Mouse (Mus musculus) heart, postnatal 25 days (tissue): ENCODE results near the gene AL731706.1. TPM values are rescaled to one million over a fixed set of nuclear protein-coding genes. Genes with fewer than 3 reads are reported as not detected.
"Not testable (repeated sequence)": the region's sequence is repeated elsewhere in the genome, so short reads cannot be mapped to it uniquely, and the experiment has no call there.

Experiments
- DNase-seq: peaks from one replicate; pipeline ENCODE4 v3.0.0; 2022; ENCODE audit warnings: low spot score
- intact Hi-C: fragments of 180-260 bp; cut with DNase I; formaldehyde crosslinking; loops from one replicate; pipeline ENCODE4 v1.15.1; 2025
- total RNA-seq, 2 experiments: library from RNA; stranded (reverse); gene quantifications; 2 replicates each; pipeline ENCODE4 v1.2.3; 2021

The AL731706.1 gene
- total RNA-seq, result 10 to 100 TPM; 24.9 to 32.9 TPM

DNA sequence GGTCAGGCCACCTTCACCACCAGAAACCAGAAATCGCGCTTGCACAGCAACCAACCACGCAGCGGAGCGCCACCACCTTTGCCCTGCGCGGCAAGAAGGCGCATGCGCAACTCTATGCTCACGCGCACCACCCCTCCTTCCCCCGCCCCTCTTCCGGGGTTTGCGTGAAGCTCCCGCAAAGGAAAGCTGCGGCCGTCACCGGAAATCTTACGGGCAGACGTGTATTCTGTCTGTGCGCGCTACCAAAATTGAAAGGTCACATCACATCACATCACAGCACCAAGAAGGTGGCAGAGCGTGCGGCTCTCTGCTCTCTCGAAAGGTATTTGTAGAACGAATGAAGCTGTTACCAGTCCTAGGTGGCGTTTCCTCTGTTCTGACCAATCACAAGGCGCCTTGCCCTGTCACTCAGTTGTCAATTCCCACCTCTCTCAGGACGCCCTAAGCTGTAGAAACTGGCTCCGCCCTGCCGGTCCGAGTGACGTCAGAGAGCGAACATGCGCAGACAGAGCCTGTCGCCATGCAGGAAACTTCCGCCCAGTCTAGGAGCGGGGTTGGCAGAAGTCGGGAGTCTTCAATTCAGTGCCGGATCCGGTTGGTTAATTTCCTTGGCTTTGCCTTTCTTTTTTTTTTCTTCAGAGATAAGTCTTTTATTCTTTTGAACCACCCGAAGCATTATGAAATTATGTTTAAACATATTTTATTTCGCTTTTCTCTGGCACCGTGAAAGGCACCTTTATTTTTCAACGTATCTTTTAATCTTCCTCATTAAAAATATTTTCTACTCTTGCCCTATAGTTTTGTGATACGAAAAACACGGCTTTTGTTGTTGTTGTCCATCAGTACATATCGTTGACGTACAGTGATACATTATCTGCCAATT lies at the start of gene AL731706.1, which contains the start of the genes Slx4ip and Mkks:
AL731706.1 (minus strand) TSS at position 322 of the 883 bp plus-strand sequence.
Slx4ip (plus strand) TSS at position 151 of the 883 bp plus-strand sequence.
Mkks (minus strand) TSS at position 322 of the 883 bp plus-strand sequence.
- intact Hi-C loops, result loop anchor here (5.0 kb wide), 1 partner anchor 226 kb away; the partner anchor contains the start of gene Jag1
- DNase-seq, result peak; percentile 99

DNA sequence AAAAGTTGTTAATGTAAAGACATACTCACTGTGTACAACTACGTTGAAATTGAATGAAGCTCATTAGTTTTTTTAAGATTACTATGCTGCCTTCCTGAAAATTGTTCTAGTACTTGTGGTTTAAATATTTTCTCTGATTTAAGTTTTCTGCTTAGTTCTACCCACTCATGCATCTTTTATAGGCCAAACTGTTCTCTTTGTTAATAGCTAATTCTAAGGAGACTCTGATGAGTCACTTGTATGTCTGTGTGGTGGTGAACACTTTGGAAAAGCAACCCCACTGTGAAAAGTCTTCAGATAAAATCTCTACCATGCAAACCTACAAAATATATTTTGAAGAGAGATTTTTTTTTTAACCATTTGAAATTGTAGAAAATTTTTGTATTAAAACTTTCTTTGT lies 47.1 kb upstream of the AL731706.1 start:
- DNase-seq, result no peak
- intact Hi-C loops, result no loop called here

DNA sequence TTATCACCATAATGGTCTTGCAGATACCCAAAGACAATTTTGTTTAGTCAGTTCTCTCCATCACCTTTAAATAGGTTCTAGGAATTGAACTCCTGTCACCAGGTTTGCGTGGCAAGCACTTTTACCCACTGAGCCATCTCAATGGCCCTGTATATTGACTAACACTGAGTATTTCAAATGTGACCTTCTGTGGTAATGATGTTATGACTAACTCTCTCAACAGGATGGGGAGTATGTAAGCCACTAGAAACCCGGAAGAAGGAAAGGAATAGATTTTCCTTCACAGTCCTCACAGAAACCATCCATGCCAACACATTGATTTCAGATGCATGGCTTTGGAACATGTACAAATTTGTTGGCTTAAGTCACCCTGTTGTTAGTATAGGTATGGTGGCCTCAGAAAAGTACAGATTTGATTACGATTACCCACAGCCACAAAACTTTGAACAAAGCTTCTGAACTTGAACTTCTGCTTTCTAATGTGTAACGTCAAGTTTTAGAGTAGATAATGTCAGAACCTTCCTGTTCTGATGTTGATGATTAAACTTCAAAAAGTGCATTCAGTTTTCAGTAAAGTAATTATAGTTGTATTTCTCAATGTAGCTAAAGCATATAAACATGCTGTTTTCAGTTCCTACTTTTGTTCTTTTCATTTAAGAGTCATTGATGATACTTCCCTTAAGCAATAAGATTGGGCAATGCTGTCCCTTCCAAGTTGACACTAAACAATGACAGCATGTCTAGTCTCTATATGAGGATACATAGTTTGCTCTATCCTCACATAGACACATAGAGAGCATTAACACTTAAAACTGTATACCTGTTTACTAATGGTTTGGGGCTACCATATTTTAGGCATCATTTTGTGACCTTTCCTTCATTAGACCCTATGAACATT lies 45.5 kb upstream of the AL731706.1 start:
- DNase-seq, result no peak
- intact Hi-C loops, result no loop called here

GRCm38 (mm10) chr2:136921003-136921408 lies 29.8 kb upstream of the AL731706.1 start:
- intact Hi-C loops, result no loop called here

DNA sequence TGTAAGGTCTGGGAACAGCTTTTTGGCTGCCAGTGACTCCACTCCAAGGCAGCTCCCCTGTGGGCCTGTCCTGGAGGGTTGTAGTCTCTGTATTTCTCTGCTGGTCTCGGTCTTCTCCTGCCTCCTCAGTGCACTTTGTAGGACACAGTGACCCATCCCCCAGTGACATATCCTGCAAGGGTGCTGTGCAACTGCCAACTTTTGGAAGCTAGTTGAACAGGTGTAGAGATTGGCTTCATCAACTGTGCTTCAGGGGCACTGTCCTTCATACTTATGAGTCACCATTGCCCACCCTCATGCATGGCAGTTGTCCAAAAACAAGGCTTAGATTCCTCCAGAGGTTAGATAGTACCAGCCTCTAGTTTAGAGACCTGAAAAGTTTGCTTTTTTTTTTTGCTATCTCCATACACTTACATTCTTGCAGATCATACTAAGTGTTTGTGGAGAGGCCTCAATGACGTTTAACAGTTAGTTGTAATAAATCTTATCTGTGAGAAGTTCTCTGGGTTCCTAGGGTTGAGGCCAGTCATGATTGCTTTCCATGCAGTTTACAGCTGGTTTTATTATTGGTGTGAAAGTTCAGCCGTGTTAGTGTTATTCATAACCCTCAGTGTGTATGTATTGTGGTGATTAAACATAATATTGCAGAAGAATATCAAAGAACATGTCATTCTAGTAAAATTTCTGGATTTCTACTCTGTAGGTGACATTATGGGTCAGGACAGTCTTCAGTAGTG lies 29.2 kb upstream of the AL731706.1 start:
- intact Hi-C loops, result no loop called here
- DNase-seq, result no peak

More at GRCm38 (mm10) chr2:136921003-136921408, 29.8 kb upstream of the AL731706.1 start:
- peak; percentile 5 for DNase-seq

GRCm38 (mm10) chr2:136919433-136919832 lies 28.2 kb upstream of the AL731706.1 start:
- intact Hi-C loops, result loop anchor here (5.0 kb wide), 1 partner anchor 1023 kb away; no protein-coding TSS in a partner anchor
- DNase-seq, result no peak

GRCm38 (mm10) chr2:136914334-136914902 lies 23.2 kb upstream of the AL731706.1 start:
- no peak for DNase-seq
- intact Hi-C loops, result loop anchor here (5.0 kb wide), 1 partner anchor 203 kb away; the partner anchor contains the start of gene Jag1

DNA sequence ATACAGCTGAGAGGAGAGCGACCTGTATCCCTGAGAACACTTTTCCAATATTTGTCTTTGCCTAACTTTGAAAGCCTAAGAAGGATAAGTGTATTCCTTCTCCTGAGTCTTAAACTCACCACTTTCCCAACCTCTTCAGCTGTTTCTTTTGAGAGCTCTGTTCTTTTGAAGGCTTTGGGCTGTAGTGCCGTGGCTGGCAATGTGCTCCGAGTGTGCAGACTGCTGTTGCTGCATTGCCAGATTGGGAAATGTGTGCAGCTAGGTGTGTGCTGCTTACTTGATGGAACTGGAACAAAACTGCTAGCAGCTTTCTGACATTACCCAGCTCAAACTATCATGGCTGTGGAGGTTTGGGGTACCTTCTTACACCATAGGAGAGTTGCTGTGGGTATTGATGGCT lies 21.8 kb upstream of the AL731706.1 start:
- DNase-seq, result no peak
- intact Hi-C loops, result loop anchor here (2.0 to 5.0 kb wide), 2 partner anchors 204 to 820 kb away; partner anchors contain the start of gene Jag1

- no peak for DNase-seq
- intact Hi-C loops, result loop anchor here (2.0 to 5.0 kb wide), 2 partner anchors 205 to 821 kb away; partner anchors contain the start of gene Jag1
Measured at GRCm38 (mm10) chr2:136911958-136912411, 20.8 kb upstream of the AL731706.1 start.

DNA sequence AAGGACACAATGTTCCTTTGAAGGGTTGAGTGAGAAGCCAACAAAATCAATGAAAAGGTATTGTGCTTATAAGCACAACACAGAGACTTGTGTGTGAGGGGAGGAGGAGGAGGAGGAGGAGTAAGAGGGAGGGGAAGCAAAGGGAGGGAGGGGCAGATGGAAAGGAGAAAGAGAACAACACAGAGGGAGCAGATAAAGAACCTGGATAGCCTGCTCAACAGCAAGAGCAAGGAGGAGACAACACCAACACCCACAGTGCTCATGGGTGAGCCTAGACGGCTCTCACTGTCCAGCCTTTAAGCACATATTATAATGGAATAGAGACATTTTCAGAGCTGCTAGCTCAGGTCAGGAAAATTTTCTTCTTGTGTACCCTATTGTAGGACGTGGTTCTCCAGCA lies 18.1 kb upstream of the AL731706.1 start:
- no peak for DNase-seq
- intact Hi-C loops, result no loop called here

DNA sequence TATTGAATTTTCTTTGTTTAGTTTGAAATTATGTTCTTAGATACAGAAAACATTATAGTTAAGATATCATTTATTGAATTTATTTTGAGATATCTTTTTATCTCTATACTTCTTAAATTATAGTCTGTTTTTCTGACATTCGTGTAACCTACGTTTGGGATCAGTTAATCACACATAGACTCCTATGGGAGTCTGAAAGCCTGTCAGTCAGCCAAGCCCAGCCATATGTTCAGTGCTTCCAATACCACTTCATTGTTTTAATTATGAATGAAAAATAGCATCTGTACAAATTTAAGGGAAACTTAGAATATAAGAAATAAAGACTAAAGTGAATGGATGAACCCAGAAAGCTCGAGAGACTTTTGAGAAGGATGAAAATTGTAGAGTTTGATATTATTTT lies 17.4 kb upstream of the AL731706.1 start:
- DNase-seq, result no peak
- intact Hi-C loops, result no loop called here

GRCm38 (mm10) chr2:136896131-136896530 lies 4.9 kb upstream of the AL731706.1 start:
- intact Hi-C loops, result no loop called here
- DNase-seq, result no peak

DNA sequence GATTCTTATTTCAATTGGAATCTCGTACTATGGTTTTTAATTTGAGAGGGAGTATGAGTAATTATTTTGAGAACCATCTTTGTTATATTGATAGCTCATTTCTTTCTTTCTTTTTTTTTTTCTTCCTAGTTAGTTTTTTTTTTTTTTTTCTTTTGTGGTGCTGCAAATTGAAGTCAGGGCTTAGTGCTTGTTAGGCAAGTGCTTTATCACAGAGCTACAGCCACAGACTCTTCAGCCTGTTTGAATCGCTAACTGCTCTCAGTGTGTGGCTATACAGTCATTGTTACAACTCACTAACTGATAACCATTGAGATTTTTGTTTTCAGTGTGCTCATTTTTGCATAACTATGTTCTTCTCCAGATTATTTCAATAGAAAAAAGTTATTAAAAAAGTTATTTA lies 3.3 kb upstream of the AL731706.1 start:
- intact Hi-C loops, result loop anchor here (5.0 kb wide), 1 partner anchor 223 kb away; the partner anchor contains the start of gene Jag1
- no peak for DNase-seq

DNA sequence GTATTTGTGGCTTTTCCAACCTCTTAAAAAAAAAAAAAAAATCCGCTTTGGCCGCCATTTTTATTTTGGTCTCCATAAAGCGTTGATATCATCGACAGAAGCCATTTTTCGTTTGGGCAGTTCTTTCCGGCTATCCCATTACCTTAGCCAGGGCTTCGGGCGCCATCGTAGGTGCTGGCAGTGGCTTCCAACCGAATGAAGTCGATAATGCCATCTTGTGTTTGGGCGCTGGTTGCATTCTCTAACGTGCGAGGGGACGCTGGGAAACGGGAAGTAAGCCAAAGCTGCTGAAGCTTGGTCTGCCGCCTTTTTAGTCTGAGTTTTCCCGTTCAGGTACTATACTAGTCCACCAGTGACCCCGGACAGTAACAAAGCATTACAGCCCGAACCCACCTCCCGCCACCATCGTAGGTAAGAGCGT lies 772 bp upstream of the AL731706.1 start:
- DNase-seq, result peak; percentile 93
- intact Hi-C loops, result loop anchor here (5.0 kb wide), 1 partner anchor 225 kb away; the partner anchor contains the start of gene Jag1

- intact Hi-C loops, result loop anchor here (5.0 kb wide), 1 partner anchor 227 kb away; the partner anchor contains the start of gene Jag1
- DNase-seq, result not testable (repeated sequence)
Measured at GRCm38 (mm10) chr2:136890716-136891067, 497 bp downstream of the AL731706.1 start.

DNA sequence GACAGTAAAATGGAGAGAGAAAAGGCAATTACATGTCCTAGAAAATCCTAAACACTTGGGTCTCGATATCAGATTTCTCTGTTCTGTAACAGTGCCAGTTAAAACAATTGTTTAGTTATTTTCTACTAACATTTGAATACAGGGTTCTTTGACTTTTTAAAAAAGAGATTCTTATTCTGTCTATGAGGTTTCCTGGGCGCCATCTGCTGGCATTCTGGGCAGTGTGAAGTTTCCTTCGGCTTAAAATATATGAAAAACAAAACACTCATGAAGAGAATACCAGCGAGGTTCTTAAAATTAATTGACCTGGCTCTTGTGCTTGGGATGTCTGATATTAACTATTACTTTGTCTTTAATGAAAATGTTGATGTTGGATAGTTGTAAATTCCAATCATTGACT lies 4.3 kb downstream of the AL731706.1 start:
- DNase-seq, result no peak
- intact Hi-C loops, result loop anchor here (10.0 kb wide), 1 partner anchor 172 kb away; the partner anchor contains the start of gene Snap25

DNA sequence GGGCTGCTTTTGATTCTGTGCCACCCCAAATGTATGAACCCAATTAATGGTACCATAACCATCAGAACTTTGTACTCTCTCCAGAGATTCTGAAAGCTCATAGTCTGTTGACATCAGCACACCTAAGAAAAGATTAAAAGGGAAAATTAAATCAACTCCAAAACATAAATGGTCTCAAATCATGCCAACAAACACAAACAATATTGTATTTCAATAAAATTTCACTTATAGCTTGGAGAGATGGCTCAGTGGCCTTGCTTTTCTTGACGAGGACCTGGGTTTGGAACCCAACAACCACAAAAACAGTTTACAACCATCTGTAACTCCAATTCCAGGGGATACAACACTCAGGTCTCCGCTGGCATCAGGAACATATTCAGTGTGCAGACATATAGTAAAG lies 5.6 kb downstream of the AL731706.1 start, which contains the start of gene AL731706.2:
AL731706.2 (minus strand) TSS at position 101 of the 400 bp plus-strand sequence.
- intact Hi-C loops, result loop anchor here (2.0 to 10.0 kb wide), 2 partner anchors 171 to 399 kb away; partner anchors contain the start of gene Snap25
- DNase-seq, result no peak
